Mouse (Mus musculus): ENCODE measurements around the gene Mrpl23.

- peak; percentile 87 for TF ChIP-seq CTCF (IDR thresholded peaks at IDR 0.05; ENCODE audit: low read depth)
- TF ChIP-seq EP300 (IDR thresholded peaks at IDR 0.05; ENCODE audit: low read depth), result no peak
Observed at GRCm38 (mm10) chr7:142533059-142533855, 771 bp downstream of the Mrpl23 start.

Data from liver, postnatal 0 days (tissue).